Mouse (Mus musculus): ENCODE results near the gene Pdss2.

DNA sequence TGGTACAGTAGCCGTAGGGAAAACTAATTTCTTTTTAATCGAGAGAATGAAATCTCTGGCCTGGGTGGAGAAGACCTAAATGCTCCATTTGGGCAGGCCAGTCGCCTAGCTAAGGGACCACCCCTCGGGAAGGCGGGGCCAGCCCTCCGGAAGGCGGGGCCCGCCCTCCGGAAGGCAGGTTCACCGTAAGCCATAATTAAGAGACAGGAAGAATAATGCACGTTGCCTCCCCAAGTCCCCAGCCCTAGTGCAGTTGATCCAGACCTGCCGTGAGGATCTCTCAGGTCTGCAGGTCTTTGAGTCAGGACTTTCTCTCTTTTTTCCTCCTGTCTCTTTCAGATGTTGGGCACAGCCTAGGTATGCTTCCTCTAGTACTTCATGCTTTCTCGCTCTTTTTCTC, 246.4 kb downstream of the Pdss2 start:
- no peak for TF ChIP-seq CTCF (conservative IDR thresholded peaks at IDR 0.05; ENCODE audit: low read length)
- TF ChIP-seq NANOG (IDR thresholded peaks at IDR 0.05; ENCODE audit: borderline replicate concordance, low read length): no peak
- no peak for TF ChIP-seq POU5F1 (IDR thresholded peaks at IDR 0.05; ENCODE audit: borderline replicate concordance, low read length)

All from E14TG2a.4 (cell line).